Mouse (Mus musculus): ENCODE data around the gene Hebp1. TPM values are rescaled to one million over a fixed set of nuclear protein-coding genes. Genes with fewer than 3 reads are reported as not detected.

The Hebp1 gene
- polyA plus RNA-seq (2012), result 8.2 and 15.9 TPM in 2 replicates

- TF ChIP-seq GATA1 (IDR thresholded peaks at IDR 0.05; ENCODE audit: low read length), result no peak
These were observed at the start of gene Hebp1, which contains the start of gene Fam234b for GRCm38 (mm10) chr6:135197921-135198532. Gene Hebp1, minus strand, starts transcription at chr6:135198022. Gene Fam234b, plus strand, starts transcription at chr6:135197977.

- no peak for TF ChIP-seq GATA1 (IDR thresholded peaks at IDR 0.05; ENCODE audit: low read length)
These were observed 47.8 kb upstream of the Hebp1 start for GRCm38 (mm10) chr6:135245586-135245985.

- no peak for TF ChIP-seq GATA1 (IDR thresholded peaks at IDR 0.05; ENCODE audit: low read length)
These were observed 42.5 kb upstream of the Hebp1 start for GRCm38 (mm10) chr6:135240361-135240760.

GRCm38 (mm10) chr6:135238211-135238610, 40.4 kb upstream of the Hebp1 start:
- no peak for TF ChIP-seq GATA1 (IDR thresholded peaks at IDR 0.05; ENCODE audit: low read length)

GRCm38 (mm10) chr6:135237326-135237725, 39.5 kb upstream of the Hebp1 start:
- no peak for TF ChIP-seq GATA1 (IDR thresholded peaks at IDR 0.05; ENCODE audit: low read length)

- TF ChIP-seq GATA1 (IDR thresholded peaks at IDR 0.05; ENCODE audit: low read length), result no peak
These were observed 38.8 kb upstream of the Hebp1 start for GRCm38 (mm10) chr6:135236576-135236975.

- no peak for TF ChIP-seq GATA1 (IDR thresholded peaks at IDR 0.05; ENCODE audit: low read length)
These were observed 37.9 kb upstream of the Hebp1 start for GRCm38 (mm10) chr6:135235742-135236141.

GRCm38 (mm10) chr6:135232443-135233182, 34.8 kb upstream of the Hebp1 start:
- no peak for TF ChIP-seq GATA1 (IDR thresholded peaks at IDR 0.05; ENCODE audit: low read length)

- TF ChIP-seq GATA1 (IDR thresholded peaks at IDR 0.05; ENCODE audit: low read length), result no peak
These were observed 32.8 kb upstream of the Hebp1 start for GRCm38 (mm10) chr6:135230586-135230985.

GRCm38 (mm10) chr6:135228465-135228941, 30.7 kb upstream of the Hebp1 start:
- TF ChIP-seq GATA1 (IDR thresholded peaks at IDR 0.05; ENCODE audit: low read length), result no peak

- no peak for TF ChIP-seq GATA1 (IDR thresholded peaks at IDR 0.05; ENCODE audit: low read length)
These were observed 26.1 kb upstream of the Hebp1 start for GRCm38 (mm10) chr6:135223786-135224416.

- TF ChIP-seq GATA1 (IDR thresholded peaks at IDR 0.05; ENCODE audit: low read length), result no peak
These were observed 22.1 kb upstream of the Hebp1 start for GRCm38 (mm10) chr6:135219916-135220315.

GRCm38 (mm10) chr6:135218330-135218729, 20.5 kb upstream of the Hebp1 start:
- no peak for TF ChIP-seq GATA1 (IDR thresholded peaks at IDR 0.05; ENCODE audit: low read length)

GRCm38 (mm10) chr6:135212666-135213065, 14.8 kb upstream of the Hebp1 start:
- TF ChIP-seq GATA1 (IDR thresholded peaks at IDR 0.05; ENCODE audit: low read length), result no peak

- no peak for TF ChIP-seq GATA1 (IDR thresholded peaks at IDR 0.05; ENCODE audit: low read length)
These were observed 13.3 kb upstream of the Hebp1 start for GRCm38 (mm10) chr6:135211169-135211568.

- no peak for TF ChIP-seq GATA1 (IDR thresholded peaks at IDR 0.05; ENCODE audit: low read length)
These were observed 9.1 kb upstream of the Hebp1 start for GRCm38 (mm10) chr6:135206909-135207308.
